Mouse (Mus musculus): Measurements from ENCODE around the gene Tenm2.

DNA sequence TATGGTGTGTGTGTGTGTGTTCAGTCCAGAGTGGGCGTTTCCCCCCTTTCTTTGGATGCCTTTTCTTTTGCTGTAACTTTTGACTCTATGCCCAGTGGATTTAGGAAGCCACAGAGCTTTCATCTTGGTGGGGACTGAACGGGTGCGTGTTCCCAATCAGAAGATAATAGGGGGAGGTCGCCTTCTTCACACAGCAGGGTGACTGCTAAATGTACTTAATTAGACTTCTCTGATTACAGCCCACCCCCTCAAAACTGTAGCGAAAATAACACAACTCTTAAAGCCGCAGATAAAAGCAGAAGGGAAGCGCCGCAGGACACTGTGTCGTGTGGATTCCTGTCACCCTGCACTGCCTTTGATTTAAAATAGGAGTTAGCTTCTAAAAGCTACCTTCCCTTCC is 1163.7 kb downstream of the Tenm2 start:
- TF ChIP-seq CTCF (IDR thresholded peaks at IDR 0.05) (no peak), POLR2A (IDR thresholded peaks at IDR 0.05; ENCODE audit: insufficient read depth, low read depth, low read length) (no peak)
